Mouse (Mus musculus) stomach, postnatal 0 days (tissue): ENCODE measurements around the gene Sgms1. TPM values are rescaled to one million over a fixed set of nuclear protein-coding genes. Genes with fewer than 3 reads are reported as not detected.

Experiments
- ATAC-seq: fragments of 200-750 bp; cut with Nextera tagmentation; 2 replicates; pipeline ENCODE4 v1.8.0; 2017; ENCODE audit not compliant: low FRiP score, low TSS enrichment
- DNase-seq: peaks from one replicate; pipeline ENCODE4 v3.0.0-alpha.2; 2016; ENCODE audit warnings: low spot score
- H3K27ac ChIP-seq: fragments of 300-500 bp; sonication (generic); replicated peaks from 2 replicates; pipeline ENCODE4 v1.5.1; 2014; ENCODE audit warnings: mild to moderate bottlenecking, control low read depth
- H3K27me3 ChIP-seq: fragments of 300-500 bp; sonication (generic); 2 replicates; pipeline ENCODE4 v1.6.1; 2014; ENCODE audit warnings: low read length; ENCODE audit not compliant: control insufficient read depth, insufficient read depth
- H3K36me3 ChIP-seq: fragments of 300-500 bp; sonication (generic); 2 replicates; pipeline ENCODE4 v1.6.1; 2014; ENCODE audit warnings: low read length, mixed read lengths; ENCODE audit not compliant: control insufficient read depth, insufficient read depth
- H3K4me1 ChIP-seq: fragments of 300-500 bp; sonication (generic); replicated peaks from 2 replicates; pipeline ENCODE4 v1.6.1; 2014; ENCODE audit warnings: antibody characterized with exemption; ENCODE audit not compliant: control insufficient read depth, insufficient read depth
- H3K4me2 ChIP-seq: fragments of 300-500 bp; sonication (generic); replicated peaks from 2 replicates; pipeline ENCODE4 v1.6.1; 2014; ENCODE audit warnings: low read depth, mild to moderate bottlenecking, control low read depth, moderate library complexity
- H3K4me3 ChIP-seq: fragments of 300-500 bp; sonication (generic); 2 replicates; pipeline ENCODE4 v1.5.1; 2014; ENCODE audit warnings: low read depth, low read length, control low read depth
- H3K9ac ChIP-seq: fragments of 300-500 bp; sonication (generic); 2 replicates; pipeline ENCODE4 v1.6.1; 2014; ENCODE audit warnings: mild to moderate bottlenecking, low read length, control low read depth, mixed read lengths
- H3K9me3 ChIP-seq: fragments of 300-500 bp; sonication (generic); 2 replicates; pipeline ENCODE4 v1.6.1; 2016; ENCODE audit warnings: low read length; ENCODE audit not compliant: control insufficient read depth
- CTCF ChIP-seq: IDR thresholded peaks from 2 replicates; pipeline ENCODE4 v1.5.1; 2016; ENCODE audit warnings: antibody characterized with exemption, low read depth, mild to moderate bottlenecking, moderate library complexity
- EP300 ChIP-seq: optimal IDR thresholded peaks from 2 replicates; pipeline ENCODE3; 2016; ENCODE audit warnings: antibody characterized with exemption
- WGBS: fragments of 180-500 bp; shearing (Covaris S2); extraction: QIAGEN DNeasy Blood & Tissue Kit; methylation state at CpG from one replicate; pipeline ENCODE4 v1.1.7; 2014; 5-methylcytosine and 5-hydroxymethylcytosine counted together
- polyA plus RNA-seq: library from polyadenylated mRNA; unstranded; fragments of >200 nt; fragmentation: Nextera tagmentation; extraction: Ambion mirVana; gene quantifications from 2 replicates; pipeline ENCODE4 v1.2.1, GENCODE M21; 2015

The Sgms1 gene
- polyA plus RNA-seq, 1 experiment from 2014 or later, result 29.3 TPM

GRCm38 (mm10) chr19:32237685-32238084 is 151.8 kb downstream of the Sgms1 start:
- ATAC-seq, result no peak
- WGBS, result 74% methylated on average over 5 of the region's 5 CpGs
- no peaks in the 10 kb centered on the region for H3K9me3 ChIP-seq
- no peak overlapping the region for H3K4me3 ChIP-seq
- no peaks in the 10 kb centered on the region for H3K36me3 ChIP-seq
- no peaks in the 10 kb centered on the region for H3K27me3 ChIP-seq
- H3K4me1 ChIP-seq, result 0 out of 2 replicates have a peak, but pooled peaks cover 2% of the 10 kb centered on the region
- no peak overlapping the region for H3K4me2 ChIP-seq
- H3K9ac ChIP-seq, result no peak overlapping the region
- TF ChIP-seq CTCF (no peak), EP300 (no peak)
- DNase-seq, result no peak
- H3K27ac ChIP-seq, result no peak overlapping the region

- Histone ChIP-seq H3K4me2 (no peak overlapping the region), H3K9me3 (no peaks in the 10 kb centered on the region), H3K9ac (no peak overlapping the region), H3K4me1 (0 out of 2 replicates have a peak, but pooled peaks cover 2% of the 10 kb centered on the region), H3K36me3 (no peaks in the 10 kb centered on the region), H3K27me3 (no peaks in the 10 kb centered on the region), H3K4me3 (no peak overlapping the region), H3K27ac (no peak overlapping the region)
- 86% methylated on average over 3 of the region's 3 CpGs for WGBS
- TF ChIP-seq EP300 (no peak), CTCF (no peak)
- no peak for DNase-seq
- ATAC-seq, result no peak
Measured at GRCm38 (mm10) chr19:32237173-32237583, 152.3 kb downstream of the Sgms1 start.

- TF ChIP-seq EP300, result no peak
- TF ChIP-seq CTCF, result no peak
- H3K4me1 ChIP-seq, result 0 out of 2 replicates have a peak, but pooled peaks cover 2% of the 10 kb centered on the region
- H3K4me2 ChIP-seq, result no peak overlapping the region
- H3K9ac ChIP-seq, result no peak overlapping the region
- DNase-seq (no peak), ATAC-seq (no peak)
- WGBS, result 84% methylated on average over 6 of the region's 6 CpGs
- no peaks in the 10 kb centered on the region for H3K36me3 ChIP-seq
- H3K9me3 ChIP-seq, result no peaks in the 10 kb centered on the region
- no peaks in the 10 kb centered on the region for H3K27me3 ChIP-seq
- no peak overlapping the region for H3K4me3 ChIP-seq
- no peak overlapping the region for H3K27ac ChIP-seq
Measured at GRCm38 (mm10) chr19:32234717-32235434, 154.6 kb downstream of the Sgms1 start.

GRCm38 (mm10) chr19:32231292-32231691 is 158.2 kb downstream of the Sgms1 start:
- H3K9ac ChIP-seq, result no peak overlapping the region
- no peak overlapping the region for H3K4me3 ChIP-seq
- 73% methylated on average over 10 of the region's 10 CpGs for WGBS
- no peaks in the 10 kb centered on the region for H3K4me1 ChIP-seq
- DNase-seq, result no peak
- no peak overlapping the region for H3K4me2 ChIP-seq
- no peak for ATAC-seq
- H3K9me3 ChIP-seq, result no peaks in the 10 kb centered on the region
- TF ChIP-seq CTCF, result no peak
- no peak for TF ChIP-seq EP300
- H3K27me3 ChIP-seq, result no peaks in the 10 kb centered on the region
- H3K36me3 ChIP-seq, result no peaks in the 10 kb centered on the region
- H3K27ac ChIP-seq, result no peak overlapping the region

- no peaks in the 10 kb centered on the region for H3K27me3 ChIP-seq
- H3K36me3 ChIP-seq, result no peaks in the 10 kb centered on the region
- H3K4me1 ChIP-seq, result no peaks in the 10 kb centered on the region
- H3K4me2 ChIP-seq, result no peak overlapping the region
- WGBS, result 49% methylated on average over 5 of the region's 5 CpGs
- no peaks in the 10 kb centered on the region for H3K9me3 ChIP-seq
- H3K9ac ChIP-seq, result no peak overlapping the region
- no peak overlapping the region for H3K27ac ChIP-seq
- no peak overlapping the region for H3K4me3 ChIP-seq
- no peak for TF ChIP-seq EP300
- no peak for TF ChIP-seq CTCF
- DNase-seq (no peak), ATAC-seq (no peak)
Measured at GRCm38 (mm10) chr19:32230798-32231197, 158.7 kb downstream of the Sgms1 start.

- Histone ChIP-seq H3K4me1 (no peaks in the 10 kb centered on the region), H3K9me3 (no peaks in the 10 kb centered on the region), H3K4me2 (no peak overlapping the region), H3K27ac (no peak overlapping the region), H3K27me3 (no peaks in the 10 kb centered on the region), H3K4me3 (no peak overlapping the region), H3K9ac (no peak overlapping the region), H3K36me3 (no peaks in the 10 kb centered on the region)
- ATAC-seq (no peak), DNase-seq (no peak)
- no peak for TF ChIP-seq EP300
- TF ChIP-seq CTCF, result no peak
- 86% methylated on average over 5 of the region's 5 CpGs for WGBS
Measured at GRCm38 (mm10) chr19:32230301-32230700, 159.2 kb downstream of the Sgms1 start.
